Mouse (Mus musculus): ENCODE data around the gene Shoc2. TPM values are rescaled to one million over a fixed set of nuclear protein-coding genes. Genes with fewer than 3 reads are reported as not detected.
A peak's percentile ranks its signal among the peaks of the same experiment; 100 is the strongest.

The Shoc2 gene
- total RNA-seq, 2 experiments from 2014 or later, result 30.2 to 34.4 TPM

GRCm38 (mm10) chr19:54070521-54070920 is 126.4 kb downstream of the Shoc2 start:
- intact Hi-C loops (cut with DNase I), result no loop called here
- peak in 1 of 2 experiments; percentile 11 for DNase-seq

DNA sequence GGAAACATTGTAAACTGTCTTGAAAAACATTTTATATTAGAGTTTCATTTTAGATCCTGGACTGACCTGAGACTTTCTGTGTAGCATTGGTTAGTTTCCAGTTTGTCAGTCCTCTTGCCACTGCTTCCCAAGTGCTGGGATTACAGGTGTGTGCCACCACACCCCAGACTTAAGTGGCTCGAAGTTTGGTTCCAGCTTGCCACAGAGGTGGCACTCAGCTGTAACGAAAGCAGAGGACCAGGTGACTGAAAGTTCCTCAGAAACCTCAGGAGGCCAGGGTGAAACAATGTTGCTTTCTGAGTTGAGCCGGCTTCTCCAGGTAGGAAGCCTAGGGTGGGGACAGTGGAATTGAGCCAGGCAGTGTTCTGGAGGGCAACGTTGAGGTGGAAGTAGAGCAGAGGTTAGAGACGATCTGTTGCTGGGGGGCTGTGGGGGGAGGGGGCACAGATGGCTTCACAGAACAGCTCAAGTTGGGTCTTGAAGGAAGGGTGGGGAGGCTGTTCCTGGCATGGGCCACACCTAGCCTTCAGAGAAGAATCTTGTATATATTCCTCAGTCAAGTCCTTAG is 128.2 kb downstream of the Shoc2 start:
- DNase-seq, result no peak
- intact Hi-C loops (cut with DNase I), result no loop called here

DNA sequence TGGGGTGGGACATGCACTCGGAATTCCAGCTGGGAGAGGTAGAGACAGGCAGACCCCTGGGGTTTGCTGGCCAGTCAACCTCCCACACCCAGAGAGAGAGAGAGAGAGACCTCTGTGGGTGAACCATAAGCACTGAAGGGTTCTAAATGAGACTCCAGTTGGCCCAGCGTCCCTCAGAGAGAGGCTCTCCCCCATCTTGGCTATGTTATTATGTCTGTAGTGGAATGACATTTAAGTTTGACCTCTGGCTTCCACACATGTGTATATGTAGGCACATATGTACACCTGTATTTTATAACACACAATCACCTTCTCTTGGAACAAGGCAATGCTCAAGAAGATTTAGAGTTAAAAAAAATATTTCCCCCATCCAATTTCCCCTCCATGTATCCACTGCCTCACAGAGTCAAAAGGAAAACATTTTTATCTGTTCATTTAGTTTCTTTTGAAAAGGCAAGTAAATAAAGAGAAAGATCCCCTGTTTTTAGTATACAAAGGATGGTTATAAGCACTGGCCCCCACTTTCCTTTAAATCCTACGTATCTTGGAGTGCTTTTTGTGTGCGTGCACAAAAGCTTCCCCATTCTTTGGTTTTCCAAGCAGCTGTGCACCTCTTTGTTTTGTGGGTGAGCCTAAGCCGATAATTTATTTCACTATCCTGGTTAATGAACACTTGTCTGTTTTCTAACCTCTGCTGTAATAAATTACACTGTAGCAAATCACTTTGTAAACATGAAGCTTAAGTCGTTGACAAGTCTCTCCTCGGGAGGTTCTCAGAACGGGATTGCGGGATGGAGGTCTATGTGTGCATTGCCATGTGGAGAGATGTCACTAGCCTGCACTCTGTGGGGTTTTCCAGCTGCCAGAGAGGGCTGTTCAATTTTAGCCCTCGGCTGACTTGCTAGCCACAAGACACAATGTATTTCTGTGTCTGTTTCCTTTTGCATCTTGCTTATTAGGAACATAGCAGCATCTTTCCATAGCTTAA is 132.6 kb downstream of the Shoc2 start:
- intact Hi-C loops (cut with DNase I), result no loop called here
- DNase-seq, result no peak

GRCm38 (mm10) chr19:54081303-54081702 is 137.2 kb downstream of the Shoc2 start:
- intact Hi-C loops (cut with DNase I), result no loop called here
- DNase-seq, result no peak

DNA sequence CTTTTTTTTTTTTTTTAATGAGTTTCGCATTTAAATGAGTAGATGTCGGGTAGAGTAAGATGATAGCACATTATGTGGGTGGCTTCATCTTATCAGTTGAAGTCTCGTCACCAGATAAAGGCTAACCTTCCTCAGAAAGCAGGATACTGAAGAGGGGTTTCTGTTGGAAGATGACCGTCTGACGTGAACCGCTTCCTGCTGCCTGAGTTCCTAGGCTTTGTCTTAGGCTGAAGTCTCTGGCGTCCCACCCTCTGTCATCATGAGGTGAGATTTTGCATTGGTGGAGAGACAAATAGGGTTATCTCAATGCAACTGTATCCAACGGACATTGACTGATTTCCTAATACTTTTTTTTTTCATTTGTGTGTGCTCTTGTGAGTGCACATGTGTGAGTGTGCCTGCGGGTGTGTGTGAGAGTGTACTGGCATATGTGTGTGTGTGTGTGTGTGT is 137.6 kb downstream of the Shoc2 start:
- intact Hi-C loops (cut with DNase I), result no loop called here

More for the DNA sequence above, 137.6 kb downstream of the Shoc2 start:
- no peak for DNase-seq

Other genes with a start within 250 kb of the Shoc2 start
- 10 to 100 TPM; 24.8 to 25.6 TPM for gene Pdcd4, start 52.1 kb upstream of the Shoc2 start, total RNA-seq (2021)
- 10 to 100 TPM; 35.3 to 35.8 TPM for gene Bbip1, start 321 bp downstream of the Shoc2 start, total RNA-seq (2021)
- under 1 TPM; 0.27 to 0.31 TPM for gene Adra2a, start 99.8 kb downstream of the Shoc2 start, total RNA-seq (2021)